Mouse (Mus musculus) cerebellum, postnatal 10 days (tissue): ENCODE results near the gene Anxa6.

Experiments used
- DNase-seq, 2 experiments: peaks; one replicate each; pipeline ENCODE4 v3.0.0; 2021; ENCODE audit warnings: mixed read lengths in 2 of 2

The Anxa6 gene

GRCm38 (mm10) chr11:55028509-55028908, 4.7 kb downstream of the Anxa6 start:
- DNase-seq: no peak

- no peak for DNase-seq
Observed at GRCm38 (mm10) chr11:55027204-55027855, 5.9 kb downstream of the Anxa6 start.

- peak; percentile 69 to 80 for DNase-seq
Observed at GRCm38 (mm10) chr11:55025896-55026295, 7.3 kb downstream of the Anxa6 start.

- DNase-seq: peak in 1 of 2 experiments; percentile 31
Observed at GRCm38 (mm10) chr11:55023583-55023982, 9.7 kb downstream of the Anxa6 start.

GRCm38 (mm10) chr11:55023049-55023564, 10.1 kb downstream of the Anxa6 start:
- DNase-seq: peak; percentile 76 to 89

- no peak for DNase-seq
Observed at GRCm38 (mm10) chr11:55022508-55022907, 10.7 kb downstream of the Anxa6 start.

GRCm38 (mm10) chr11:55021859-55022258, 11.4 kb downstream of the Anxa6 start:
- DNase-seq: no peak

- DNase-seq: peak in 1 of 2 experiments; percentile 36
Observed at GRCm38 (mm10) chr11:55021458-55021857, 11.8 kb downstream of the Anxa6 start.

GRCm38 (mm10) chr11:55019711-55020110, 13.5 kb downstream of the Anxa6 start:
- no peak for DNase-seq

GRCm38 (mm10) chr11:55018034-55018433, 15.2 kb downstream of the Anxa6 start:
- DNase-seq: no peak

- no peak for DNase-seq
Observed at GRCm38 (mm10) chr11:55017201-55017600, 16.0 kb downstream of the Anxa6 start.

GRCm38 (mm10) chr11:55016758-55017157, 16.5 kb downstream of the Anxa6 start:
- DNase-seq: no peak

- peak; percentile 94 to 96 for DNase-seq
Observed at GRCm38 (mm10) chr11:55015831-55016241, 17.4 kb downstream of the Anxa6 start.

- peak; percentile 86 to 92 for DNase-seq
Observed at GRCm38 (mm10) chr11:55015264-55015663, 18.0 kb downstream of the Anxa6 start.

GRCm38 (mm10) chr11:55013802-55014201, 19.4 kb downstream of the Anxa6 start:
- DNase-seq: no peak

GRCm38 (mm10) chr11:55012551-55013521, 20.4 kb downstream of the Anxa6 start:
- DNase-seq: peak in 1 of 2 experiments; percentile 20

- no peak for DNase-seq
Observed at GRCm38 (mm10) chr11:55011440-55011839, 21.8 kb downstream of the Anxa6 start.

- no peak for DNase-seq
Observed at GRCm38 (mm10) chr11:55008230-55008629, 25.0 kb downstream of the Anxa6 start.

- DNase-seq: no peak
Observed at GRCm38 (mm10) chr11:55005684-55006083, 27.6 kb downstream of the Anxa6 start.

- no peak for DNase-seq
Observed at GRCm38 (mm10) chr11:55004970-55005502, 28.2 kb downstream of the Anxa6 start.

- DNase-seq: no peak
Observed at GRCm38 (mm10) chr11:54998708-54999107, 34.5 kb downstream of the Anxa6 start.

GRCm38 (mm10) chr11:54998284-54998683, 35.0 kb downstream of the Anxa6 start:
- peak; percentile 79 to 84 for DNase-seq

- DNase-seq: peak; percentile 43 to 71
Observed at GRCm38 (mm10) chr11:54996176-54996575, 37.1 kb downstream of the Anxa6 start.
